Mouse (Mus musculus) lung, postnatal 10 days (tissue): ENCODE measurements around the gene Tcp11l2.

Source experiments
- DNase-seq: peaks from one replicate; pipeline ENCODE4 v3.0.0; 2021

The Tcp11l2 gene

DNA sequence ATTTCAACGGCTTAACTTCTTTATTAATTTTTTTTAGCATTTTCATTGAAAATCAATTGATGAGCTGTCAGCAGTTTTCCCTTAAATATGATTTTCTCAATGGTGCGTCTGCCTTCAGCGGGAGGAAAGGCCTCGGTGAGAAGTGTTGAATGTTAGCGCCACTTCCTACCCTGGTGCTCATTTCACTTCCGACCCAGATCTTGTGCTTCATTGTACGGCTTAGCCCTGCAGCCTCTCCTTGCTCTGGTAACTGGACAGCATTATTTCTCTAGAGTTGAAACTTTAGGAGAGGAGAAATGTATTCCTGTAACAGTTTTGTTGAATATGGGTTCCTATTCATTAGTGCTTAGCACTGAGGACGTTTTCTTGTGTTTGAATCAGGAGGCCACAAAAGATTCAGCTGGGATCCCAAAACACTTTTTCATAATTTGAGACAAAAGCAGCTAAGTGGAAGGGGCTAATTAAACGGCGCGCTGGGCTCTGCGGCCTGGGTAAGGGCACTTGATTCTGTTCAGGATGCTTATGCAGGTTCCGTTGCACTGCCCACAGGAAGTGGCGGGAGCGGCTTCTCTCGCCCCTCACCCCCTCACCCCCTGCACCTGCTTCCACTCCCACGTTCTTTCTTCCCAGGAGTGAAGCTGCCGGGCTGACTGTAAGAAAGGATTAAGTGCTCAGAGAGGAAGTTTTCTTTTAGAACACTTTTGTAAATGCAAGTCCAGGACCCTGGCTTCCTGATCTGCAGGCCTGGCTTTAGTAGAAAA lies 81.8 kb downstream of the Tcp11l2 start:
- DNase-seq = no peak

DNA sequence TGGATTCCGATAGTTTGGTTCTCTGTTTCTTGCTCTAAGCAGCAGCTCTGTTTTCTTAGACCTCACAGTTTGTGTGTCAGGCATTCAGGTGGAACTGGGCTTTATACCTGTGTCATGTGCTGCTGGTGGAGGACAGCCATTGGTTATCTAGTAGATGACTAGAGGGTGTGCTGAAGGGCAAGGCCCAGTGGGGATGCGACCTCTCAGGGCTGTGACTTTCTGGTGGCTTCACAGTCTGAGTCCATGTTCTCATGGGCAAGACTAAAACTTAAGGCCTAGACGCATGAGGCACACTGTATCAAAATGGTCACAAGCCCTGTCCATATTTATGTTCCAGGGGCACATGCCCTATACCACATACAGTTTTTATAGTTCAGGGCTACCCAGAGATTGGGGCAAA lies 82.9 kb downstream of the Tcp11l2 start:
- no peak for DNase-seq

DNA sequence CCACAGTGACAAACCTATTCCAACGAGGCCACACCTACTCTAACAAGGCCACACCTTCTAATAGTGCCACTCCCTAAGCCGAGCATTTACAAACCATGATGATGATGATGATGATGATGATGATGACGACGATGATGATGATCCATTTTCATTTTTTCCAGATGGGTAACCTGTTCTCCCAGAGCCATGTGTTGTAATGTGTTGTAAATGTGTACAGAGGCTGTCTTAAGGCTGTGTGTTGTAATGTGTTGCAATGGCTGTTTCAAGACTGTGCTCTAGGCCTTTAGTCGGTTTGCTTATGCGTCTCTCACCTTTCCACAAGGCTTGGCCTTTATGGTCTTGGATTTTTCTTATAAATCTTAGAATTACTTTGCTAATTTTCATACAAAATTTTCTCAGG lies 85.7 kb downstream of the Tcp11l2 start:
- no peak for DNase-seq
